In the genomic region with DNA sequence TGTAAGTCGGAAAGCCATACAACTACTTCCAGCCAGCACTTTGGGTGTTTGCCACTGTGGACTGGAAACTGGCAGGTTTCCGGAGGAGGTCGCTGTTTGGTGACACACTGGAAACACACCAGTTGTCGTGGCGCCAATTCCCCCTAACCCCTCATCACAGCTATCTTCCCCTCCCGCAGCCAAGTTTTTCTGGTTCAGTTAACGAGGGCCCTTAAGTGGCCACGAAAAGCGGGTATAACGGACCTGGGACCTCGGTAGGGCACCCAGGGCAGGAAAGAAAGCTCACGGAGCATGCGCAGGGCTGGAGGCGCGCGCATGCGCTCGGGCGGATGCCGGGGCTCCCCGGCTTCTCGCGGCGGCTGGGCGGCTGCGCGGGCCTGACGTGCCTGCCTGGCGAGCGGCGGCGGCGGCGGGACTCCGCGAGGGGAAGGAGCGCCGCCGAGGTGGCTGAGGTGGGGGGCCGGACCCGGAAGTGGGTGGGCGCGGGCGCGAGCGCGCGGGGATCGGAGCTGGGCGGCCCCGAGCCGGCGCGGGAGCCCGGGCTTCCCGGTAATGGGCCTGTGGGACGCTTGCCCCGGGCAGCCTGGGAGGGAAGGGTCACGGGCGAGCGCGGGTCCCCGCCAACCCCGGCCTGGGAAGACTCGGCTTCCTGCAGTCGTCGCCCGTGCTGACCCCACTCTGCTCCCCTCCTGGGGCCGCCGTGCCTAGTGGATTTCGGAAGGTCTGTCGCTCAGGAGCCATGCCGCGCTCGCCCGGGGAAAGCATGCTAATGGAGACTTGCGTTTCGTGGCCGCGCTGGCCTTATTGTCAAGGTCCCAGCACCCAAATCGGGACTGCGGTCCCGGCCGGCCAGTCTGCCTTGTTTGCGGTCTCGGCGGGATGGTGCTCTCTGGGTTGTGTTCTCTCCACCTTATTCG, we compare ENCODE assay signal across 8 mouse cellular contexts. TPM values are rescaled to one million over a fixed set of nuclear protein-coding genes. Genes with fewer than 3 reads are reported as not detected.
DNase-seq lines count a peak whose midpoint lies in the region; ATAC-seq and TF ChIP-seq lines count a peak whose summit lies in the region.

A gene (plus strand): TSS at position 414 of the 917 bp plus-strand sequence.

- peak; percentile 61 for TF ChIP-seq CTCF in liver, adult 2 months (IDR thresholded peaks at IDR 0.05; ENCODE audit: low read depth, low read length)

- no peaks in the 10 kb centered on the region for H3K27me3 ChIP-seq in heart, embryonic 11.5 days (ENCODE audit: control insufficient read depth, insufficient read depth, low read length)
- H3K27me3 ChIP-seq in kidney, embryonic 16.5 days (ENCODE audit: insufficient read depth, low read length) = no peaks in the 10 kb centered on the region
- no peaks in the 10 kb centered on the region for H3K27me3 ChIP-seq in liver, adult 2 months (ENCODE audit: control insufficient read depth, insufficient read depth, low read length)
- H3K27me3 ChIP-seq in myocyte (ENCODE audit: control insufficient read depth, insufficient read depth, insufficient read length) = no peaks in the 10 kb centered on the region
- no peaks in the 10 kb centered on the region for H3K27me3 ChIP-seq in splenic B cell, adult 2 months (ENCODE audit: control insufficient read depth, insufficient read depth, low read length, poor library complexity, severe bottlenecking)

- no peaks in the 10 kb centered on the region; the same call in 1 of the 2 replicates for H3K36me3 ChIP-seq in heart, embryonic 11.5 days (ENCODE audit: control insufficient read depth, insufficient read depth, low read length)
- H3K36me3 ChIP-seq in kidney, embryonic 16.5 days (ENCODE audit: insufficient read depth, low read length) = 0 out of 2 replicates have a peak, but pooled peaks cover 2% of the 10 kb centered on the region
- peaks cover 7% of the 10 kb centered on the region; the same call in 1 of the 2 replicates for H3K36me3 ChIP-seq in liver, adult 2 months (ENCODE audit: control insufficient read depth, insufficient read depth, low read length)
- H3K36me3 ChIP-seq in myocyte (ENCODE audit: control insufficient read depth, insufficient read depth) = peaks cover 5% of the 10 kb centered on the region
- no peaks in the 10 kb centered on the region for H3K36me3 ChIP-seq in splenic B cell, adult 2 months (ENCODE audit: control insufficient read depth, insufficient read depth, low read length, poor library complexity, severe bottlenecking)

- H3K4me3 ChIP-seq in heart, embryonic 11.5 days (ENCODE audit: low read depth, low read length) = peak within 1 kb of the TSS; percentile 89
- H3K4me3 ChIP-seq in kidney, embryonic 16.5 days (ENCODE audit: low read length) = peak within 1 kb of the TSS; percentile 79
- H3K4me3 ChIP-seq in liver, adult 2 months (ENCODE audit: insufficient read depth, low read depth, low read length) = peak within 1 kb of the TSS; percentile 95
- H3K4me3 ChIP-seq in myocyte = peak within 1 kb of the TSS; percentile 80

- peak within 1 kb of the TSS; percentile 89 for H3K4me2 ChIP-seq in heart, embryonic 11.5 days
- peak within 1 kb of the TSS; percentile 70 for H3K4me2 ChIP-seq in kidney, embryonic 16.5 days (replicated peaks; ENCODE audit: low read depth, low read length)
- H3K4me2 ChIP-seq in myocyte (ENCODE audit: low read depth) = peak within 1 kb of the TSS; percentile 99

- peak within 1 kb of the TSS; percentile 67 for H3ac ChIP-seq in myocyte (ENCODE audit: control insufficient read depth, insufficient read length)

- H3K9ac ChIP-seq in heart, embryonic 11.5 days (ENCODE audit: low read depth, low read length) = peak within 1 kb of the TSS; percentile 96
- H3K9ac ChIP-seq in kidney, embryonic 16.5 days (replicated peaks; ENCODE audit: low read length) = peak within 1 kb of the TSS; percentile 92
- H3K9ac ChIP-seq in liver, adult 2 months (ENCODE audit: low read depth, low read length) = peak within 1 kb of the TSS; percentile 95

- DNase-seq in B cell, adult 2 months = peak; percentile 88 to 92
- DNase-seq in brain, adult 2 months (ENCODE audit: low read depth, low spot score) = peak; percentile 91
- peak; percentile 77 for DNase-seq in liver, adult 2 months (ENCODE audit: extremely low read depth, low read depth, low spot score)
- DNase-seq in splenic B cell, adult 2 months (ENCODE audit: low read depth, low spot score) = peak; percentile 94

- H3K27ac ChIP-seq in heart, embryonic 11.5 days (ENCODE audit: low read depth, low read length) = peak within 1 kb of the TSS; percentile 93
- peak within 1 kb of the TSS; percentile 78 for H3K27ac ChIP-seq in kidney, embryonic 16.5 days (ENCODE audit: low read length)
- peak within 1 kb of the TSS; percentile 92 for H3K27ac ChIP-seq in liver, adult 2 months (replicated peaks; ENCODE audit: insufficient read depth, low read depth, low read length)

- under 1% methylated on average over 82 of the region's 88 CpGs for WGBS in heart, embryonic 11.5 days (ENCODE audit: insufficient replicate concordance)
- under 1% methylated on average over 66 of the region's 88 CpGs for WGBS in kidney, embryonic 16.5 days
- under 1% methylated on average over 79 of the region's 88 CpGs for WGBS in liver, adult 2 months

- TF ChIP-seq POLR2A in liver, adult 2 months (IDR thresholded peaks at IDR 0.05; ENCODE audit: extremely low read depth, insufficient read depth, low read length) = peak; percentile 43; the same call in 1 of the 2 replicates
- peak; percentile 72 for TF ChIP-seq POLR2A in myocyte (IDR thresholded peaks at IDR 0.05; ENCODE audit: insufficient read length, low read depth)

- peaks cover 18% of the 10 kb centered on the region; the same call in 1 of the 2 replicates for H3K79me2 ChIP-seq in liver, adult 2 months (ENCODE audit: control insufficient read depth, insufficient read depth, low read length)
- peaks cover 46% of the 10 kb centered on the region for H3K79me2 ChIP-seq in myocyte (ENCODE audit: control insufficient read depth, insufficient read depth)

- H3K4me1 ChIP-seq in heart, embryonic 11.5 days (ENCODE audit: control insufficient read depth, insufficient read depth, low read length) = peaks cover 23% of the 10 kb centered on the region
- H3K4me1 ChIP-seq in kidney, embryonic 16.5 days (ENCODE audit: insufficient read depth, low read length) = peaks cover 29% of the 10 kb centered on the region
- H3K4me1 ChIP-seq in liver, adult 2 months (ENCODE audit: control insufficient read depth, insufficient read depth, low read length) = peaks cover 14% of the 10 kb centered on the region

- ATAC-seq in erythroblast, adult 5-6 weeks (replicated peaks; ENCODE audit: low FRiP score, poor library complexity, severe bottlenecking) = peak; percentile 93
- ATAC-seq in heart, embryonic 11.5 days (replicated peaks; ENCODE audit: insufficient number of reproducible peaks, low FRiP score, low TSS enrichment) = peak; percentile 96
- ATAC-seq in kidney, embryonic 16.5 days (ENCODE audit: low FRiP score, low TSS enrichment) = peak; percentile 98

- H3K9me3 ChIP-seq in heart, embryonic 11.5 days (replicated peaks; ENCODE audit: control insufficient read depth, low read length) = no peaks in the 10 kb centered on the region
- no peaks in the 10 kb centered on the region for H3K9me3 ChIP-seq in kidney, embryonic 16.5 days (ENCODE audit: low read length)

TF ChIP-seq in myocyte, 11 proteins besides CTCF, POLR2A, EP300 and RAD21:
- TF ChIP-seq MYOD1 (IDR thresholded peaks at IDR 0.05; ENCODE audit: control insufficient read depth in 1 of 3, insufficient read length in 2 of 3, low read depth in 2 of 3) (no peak), SRF (IDR thresholded peaks at IDR 0.05; ENCODE audit: control insufficient read depth, insufficient read length, low read depth) (no peak), CEBPB (IDR thresholded peaks at IDR 0.05; ENCODE audit: insufficient read depth, poor library complexity, severe bottlenecking) (no peak), POLR2AphosphoS2 (IDR thresholded peaks at IDR 0.05; ENCODE audit: insufficient read length, low read depth) (peak; percentile 36), USF1 (IDR thresholded peaks at IDR 0.05; ENCODE audit: low read depth) (no peak), MYOG (IDR thresholded peaks at IDR 0.05; ENCODE audit: control insufficient read depth in 1 of 3, insufficient read depth in 1 of 3, insufficient read length in 2 of 3, low read depth in 2 of 3) (no peak), REST (IDR thresholded peaks at IDR 0.05; ENCODE audit: insufficient read depth, insufficient read length) (no peak), MAX (IDR thresholded peaks at IDR 0.05; ENCODE audit: low read depth) (no peak)

RNA-seq across cellular contexts. Expression of the gene that starts here (rescaled TPM):
- 4.2 and 5.8 TPM in 2 replicates for total RNA-seq in erythroblast, adult 5-6 weeks (2015; ENCODE audit: low replicate concordance)
- total RNA-seq in erythroblast, adult 5-6 weeks (2017; ENCODE audit: low replicate concordance) = 2.6 and 3.9 TPM in 2 replicates
- polyA plus RNA-seq in heart, embryonic 11.5 days (2014; fragmentation: Nextera tagmentation; extraction: Ambion mirVana) = 8.9 and 12.1 TPM in 2 replicates
- polyA plus RNA-seq in kidney, embryonic 16.5 days (2015; fragmentation: Nextera tagmentation; extraction: Ambion mirVana) = 9.1 and 9.9 TPM in 2 replicates
- total RNA-seq in liver, adult 2 months (2014; rRNA removed) = 6.6 and 7.6 TPM in 2 replicates
- 2.0 and 2.1 TPM in 2 replicates for polyA plus RNA-seq in liver, adult 2 months (2012; rRNA removed)
- 2.0 TPM for polyA plus RNA-seq in myocyte (2012; fragmentation: generic; extraction: Trizol)

Comparison
In these comparisons a context has a peak if more than half of its experiments do, and no peak if none do; other contexts are left out.
1. Peak in every context shown above with its lines: DNase-seq, ATAC-seq, H3K4me3 ChIP-seq and H3K27ac ChIP-seq.